Mouse (Mus musculus) G1E-ER4 (cell line): ENCODE results near the gene Slpi. TPM values are rescaled to one million over a fixed set of nuclear protein-coding genes. Genes with fewer than 3 reads are reported as not detected.

ENCODE experiments used
- GATA1 ChIP-seq: IDR thresholded peaks from one replicate; pipeline ENCODE4 v1.8.0; 2012; ENCODE audit warnings: low read length, inconsistent platforms
- polyA plus RNA-seq: library from polyadenylated mRNA; stranded (reverse); fragments of >175 nt; gene quantifications from 2 replicates; pipeline ENCODE4 v1.2.3, GENCODE M21; 2012

The Slpi gene
- polyA plus RNA-seq, 1 experiment = not detected

GRCm38 (mm10) chr2:164402906-164403305 is 14.0 kb upstream of the Slpi start, which contains the start of gene Rbpjl:
Gene Rbpjl (plus strand): TSS chr2:164403141.
- no peak for TF ChIP-seq GATA1

GRCm38 (mm10) chr2:164396911-164397310 is 8.0 kb upstream of the Slpi start:
- TF ChIP-seq GATA1 = no peak

GRCm38 (mm10) chr2:164396076-164396475 is 7.2 kb upstream of the Slpi start:
- no peak for TF ChIP-seq GATA1

DNA sequence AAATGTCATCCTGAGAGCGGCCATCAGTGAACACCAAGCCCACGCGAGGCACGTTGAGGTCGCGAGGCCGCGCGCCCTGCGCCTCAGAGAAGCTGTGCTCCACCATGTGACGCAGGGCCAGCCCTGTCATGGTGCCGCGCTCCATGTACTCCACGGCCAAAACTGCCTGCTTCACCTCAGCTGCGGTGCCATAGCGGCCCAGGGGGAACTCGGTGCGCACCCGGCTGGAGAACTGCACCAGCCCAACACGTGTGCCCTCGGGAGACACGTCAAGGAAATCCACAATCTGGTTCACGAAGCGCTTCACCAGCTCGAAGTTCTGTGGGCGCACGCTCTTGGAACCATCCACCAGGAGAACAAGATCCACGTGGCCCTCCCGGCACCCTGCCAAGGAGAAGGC is 4.2 kb upstream of the Slpi start:
- TF ChIP-seq GATA1 = no peak

GRCm38 (mm10) chr2:164389499-164389898 is 604 bp upstream of the Slpi start:
- no peak for TF ChIP-seq GATA1

DNA sequence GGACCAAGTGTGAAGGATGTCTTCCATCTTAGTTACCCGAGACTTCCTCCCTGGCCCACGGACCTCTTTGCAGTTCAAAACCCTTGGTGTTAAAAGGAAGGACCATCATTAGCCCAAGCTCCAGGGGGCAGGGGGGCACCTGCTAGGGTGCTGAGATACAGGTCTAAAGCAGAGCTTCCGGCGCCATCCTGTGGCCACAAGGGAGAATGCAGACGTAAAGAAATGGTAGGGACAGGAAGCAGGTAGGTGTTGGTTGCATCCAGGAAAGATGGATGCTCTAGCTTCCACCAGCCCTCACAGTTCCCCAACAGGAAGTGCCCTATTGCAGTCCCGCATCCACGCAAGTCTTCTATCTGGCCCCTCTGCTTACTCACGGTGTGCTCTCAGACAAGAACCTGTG is 1.9 kb downstream of the Slpi start:
- no peak for TF ChIP-seq GATA1

- TF ChIP-seq GATA1 = no peak
Measured at GRCm38 (mm10) chr2:164385927-164386763, 2.8 kb downstream of the Slpi start.

DNA sequence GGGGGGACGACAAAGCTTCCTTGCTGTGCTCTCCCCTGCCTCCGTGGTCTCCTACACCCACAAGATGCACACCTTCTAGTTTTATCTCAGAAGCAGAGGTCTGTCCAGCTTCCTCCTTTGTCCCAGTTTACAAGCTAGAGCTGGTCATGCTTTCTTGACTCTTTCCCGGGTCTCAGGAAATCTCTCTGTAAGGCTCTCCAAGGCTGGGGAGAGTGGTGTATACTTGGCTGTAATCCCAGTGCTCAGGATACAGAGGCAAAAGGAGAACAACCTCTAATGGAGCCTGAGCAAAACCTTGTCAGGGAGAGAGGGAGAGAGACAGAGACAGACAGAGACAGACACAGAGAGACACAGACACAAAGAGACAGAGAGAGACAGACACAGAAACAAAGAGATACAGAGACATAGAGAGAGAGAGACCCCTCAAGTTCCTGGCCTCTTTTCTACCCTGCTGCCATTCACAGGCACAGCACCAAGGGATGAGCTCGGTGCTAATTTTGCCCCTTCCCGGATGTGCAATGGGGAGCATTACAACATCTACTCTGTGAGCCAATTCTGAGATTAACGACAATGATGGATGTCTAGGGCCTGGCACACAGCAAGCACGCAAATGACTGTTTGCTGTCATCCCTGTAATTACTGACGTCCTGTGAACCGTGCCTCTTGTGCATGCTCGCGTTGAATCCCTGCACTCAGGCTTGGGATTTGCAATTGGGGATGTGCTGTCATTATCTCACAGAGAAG is 5.1 kb downstream of the Slpi start:
- no peak for TF ChIP-seq GATA1

DNA sequence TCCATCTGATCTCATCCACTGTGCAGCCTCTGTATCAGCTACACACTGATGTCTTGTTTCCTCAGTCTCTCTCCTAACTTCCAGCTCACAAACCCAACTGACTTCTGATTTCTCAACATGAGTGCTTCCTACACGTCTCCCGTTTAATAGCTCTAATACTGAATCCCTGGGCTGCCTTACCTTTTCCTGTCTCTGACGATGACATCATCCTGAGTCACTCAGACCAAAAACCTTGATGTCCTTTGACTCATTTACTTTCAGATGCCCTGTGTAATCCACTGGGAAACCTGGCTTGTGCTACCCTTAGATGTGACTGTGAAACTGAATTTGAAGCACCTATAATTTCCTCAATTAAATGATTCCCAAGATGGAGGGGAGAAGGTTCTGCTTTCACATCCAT is 5.9 kb downstream of the Slpi start:
- no peak for TF ChIP-seq GATA1

DNA sequence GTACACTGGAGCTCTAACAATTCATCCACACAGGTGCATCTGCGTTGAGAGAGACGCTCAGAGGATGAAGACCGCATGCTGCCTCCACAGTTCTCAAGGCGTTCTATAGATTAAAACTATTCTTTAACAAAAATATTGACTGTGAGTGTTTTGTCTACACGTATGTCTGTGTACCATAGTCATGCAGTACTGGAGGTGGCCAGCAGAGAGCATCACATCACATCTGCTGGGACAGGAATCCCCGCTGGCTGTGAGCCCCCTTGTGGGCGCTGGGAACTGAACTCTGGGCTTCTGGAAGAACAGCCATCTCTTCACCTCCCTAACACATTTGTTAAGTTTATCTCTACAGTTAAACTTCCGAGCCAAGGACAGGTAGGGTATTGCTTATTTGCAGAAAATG is 7.2 kb downstream of the Slpi start:
- no peak for TF ChIP-seq GATA1

GRCm38 (mm10) chr2:164377478-164378426 is 11.1 kb downstream of the Slpi start:
- TF ChIP-seq GATA1 = no peak

GRCm38 (mm10) chr2:164373187-164373586 is 15.7 kb downstream of the Slpi start:
- no peak for TF ChIP-seq GATA1

GRCm38 (mm10) chr2:164372408-164373053 is 16.4 kb downstream of the Slpi start:
- no peak for TF ChIP-seq GATA1

DNA sequence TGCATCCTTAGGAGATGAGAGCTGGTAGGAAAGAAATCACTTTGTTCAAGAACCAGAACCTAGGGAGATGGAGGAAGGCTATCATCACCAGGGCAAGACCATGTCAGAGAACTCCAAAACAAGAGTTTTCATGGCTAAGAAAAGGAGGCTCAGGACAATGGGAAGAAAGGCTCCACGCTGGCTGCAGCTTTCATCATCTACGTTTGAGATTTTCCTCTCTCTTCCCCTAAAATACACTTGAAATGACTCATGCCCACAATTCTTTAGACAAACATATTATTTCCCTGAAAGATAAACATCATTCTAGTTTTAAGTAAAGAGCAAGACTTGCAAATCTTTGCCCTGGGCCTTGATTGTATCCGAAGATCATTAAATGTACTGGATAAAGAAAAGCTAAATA is 17.5 kb downstream of the Slpi start:
- TF ChIP-seq GATA1 = no peak

DNA sequence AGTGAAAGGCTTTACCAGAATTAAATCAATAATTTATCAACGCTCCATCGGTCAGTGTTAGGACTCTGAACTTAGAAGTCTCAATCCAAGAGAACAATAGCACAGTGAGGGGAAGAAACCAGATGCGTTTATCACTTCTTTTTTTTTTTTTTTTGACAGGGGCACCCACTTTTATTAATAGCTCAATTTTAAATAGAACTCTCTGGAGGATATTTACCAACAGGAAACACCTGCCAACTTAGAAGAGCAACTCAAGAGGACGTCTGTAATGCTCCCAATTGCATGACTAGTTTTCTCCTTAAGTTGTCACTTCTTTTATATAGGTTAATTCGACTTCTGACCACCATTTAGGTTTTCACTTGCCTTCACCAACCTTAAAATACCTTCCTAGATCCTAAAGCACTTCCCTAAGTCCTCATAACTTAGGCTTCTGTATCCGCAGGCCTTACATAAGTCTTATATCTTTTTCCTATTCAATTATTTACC is 20.2 kb downstream of the Slpi start:
- TF ChIP-seq GATA1 = no peak
